Mouse (Mus musculus): ENCODE measurements at regions not wholly inside any gene's neighbourhood (a gene's known extent, or its start where the extent isn't known, plus 50 kb on each side); places are given as distances from the start of the nearest gene placed in this dataset.
"Not testable (repeated sequence)": the region's sequence is repeated elsewhere in the genome, so short reads cannot be mapped to it uniquely, and the experiment has no call there.

DNA sequence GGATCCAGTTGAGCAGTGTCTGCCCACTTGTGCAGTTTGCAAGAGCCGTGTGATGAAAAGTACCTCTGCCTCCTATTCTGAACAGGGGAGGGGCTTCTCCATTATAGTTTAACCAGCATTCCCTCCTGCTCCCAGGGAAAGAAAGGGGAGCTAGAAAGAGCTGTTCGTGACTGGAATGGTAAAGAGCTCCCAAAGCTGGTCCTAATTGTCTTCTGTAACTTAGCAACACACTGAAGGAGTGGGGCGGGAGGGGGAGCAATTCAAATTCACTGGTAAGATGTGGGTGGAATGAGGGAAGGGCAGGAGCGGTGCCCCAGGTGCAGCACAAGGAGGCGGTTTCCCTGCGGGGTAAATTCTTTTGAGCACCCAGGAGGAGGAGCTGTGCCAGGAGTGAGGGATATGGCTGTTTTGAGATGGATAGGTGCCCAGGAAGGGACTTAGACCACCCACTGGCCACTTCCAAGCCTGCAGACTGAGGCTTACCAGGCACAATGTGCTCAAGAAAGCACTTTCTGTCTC is 79.5 kb upstream of the Spata13 start:
- Histone ChIP-seq H3K4me2 (ENCODE audit: low read depth, low read length) (no peak overlapping the region), H3K36me3 (ENCODE audit: control insufficient read depth, insufficient read depth, low read length) (no peaks in the 10 kb centered on the region), H3K27ac (ENCODE audit: low read length) (no peak overlapping the region), H3K4me3 (ENCODE audit: low read length) (no peak overlapping the region), H3K9me3 (ENCODE audit: control insufficient read depth, low read length) (no peaks in the 10 kb centered on the region), H3K27me3 (replicated peaks; ENCODE audit: control insufficient read depth, insufficient read depth, low read length) (no peaks in the 10 kb centered on the region), H3K9ac (ENCODE audit: low read depth, low read length) (no peak overlapping the region), H3K4me1 (ENCODE audit: control insufficient read depth, insufficient read depth, low read length) (no peaks in the 10 kb centered on the region; the same call in 1 of the 2 replicates)
- no peak for ATAC-seq
- WGBS: 21% methylated on average over 6 of the region's 6 CpGs

DNA sequence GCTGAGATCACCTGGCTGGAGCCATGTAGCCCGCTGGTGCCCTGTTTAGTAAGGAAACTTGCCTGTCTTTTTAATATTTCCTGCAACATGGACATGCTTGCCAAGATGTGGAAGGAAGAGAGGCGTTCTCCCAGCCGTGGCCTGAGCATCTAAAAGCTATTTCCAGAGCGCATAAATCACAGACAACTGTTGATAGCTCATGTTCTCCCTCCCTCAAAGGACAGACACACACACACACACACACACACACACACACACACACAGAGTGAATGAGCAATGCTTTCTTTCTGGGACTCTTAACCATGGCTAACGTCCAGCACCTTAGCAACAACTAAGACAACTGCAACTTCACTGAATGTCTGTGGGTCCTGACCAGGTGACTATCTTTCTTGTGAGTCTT is 77.3 kb upstream of the Spata13 start:
- no peak for ATAC-seq
- no peak overlapping the region for H3K4me2 ChIP-seq (ENCODE audit: low read depth, low read length)
- H3K9ac ChIP-seq (ENCODE audit: low read depth, low read length): no peak overlapping the region
- no peaks in the 10 kb centered on the region for H3K9me3 ChIP-seq (ENCODE audit: control insufficient read depth, low read length)
- H3K27me3 ChIP-seq (replicated peaks; ENCODE audit: control insufficient read depth, insufficient read depth, low read length): no peaks in the 10 kb centered on the region
- 62% methylated on average over 5 of the region's 5 CpGs for WGBS
- H3K36me3 ChIP-seq (ENCODE audit: control insufficient read depth, insufficient read depth, low read length): no peaks in the 10 kb centered on the region
- H3K4me3 ChIP-seq (ENCODE audit: low read length): no peak overlapping the region
- no peak overlapping the region for H3K27ac ChIP-seq (ENCODE audit: low read length)
- H3K4me1 ChIP-seq (ENCODE audit: control insufficient read depth, insufficient read depth, low read length): no peaks in the 10 kb centered on the region; the same call in 1 of the 2 replicates

DNA sequence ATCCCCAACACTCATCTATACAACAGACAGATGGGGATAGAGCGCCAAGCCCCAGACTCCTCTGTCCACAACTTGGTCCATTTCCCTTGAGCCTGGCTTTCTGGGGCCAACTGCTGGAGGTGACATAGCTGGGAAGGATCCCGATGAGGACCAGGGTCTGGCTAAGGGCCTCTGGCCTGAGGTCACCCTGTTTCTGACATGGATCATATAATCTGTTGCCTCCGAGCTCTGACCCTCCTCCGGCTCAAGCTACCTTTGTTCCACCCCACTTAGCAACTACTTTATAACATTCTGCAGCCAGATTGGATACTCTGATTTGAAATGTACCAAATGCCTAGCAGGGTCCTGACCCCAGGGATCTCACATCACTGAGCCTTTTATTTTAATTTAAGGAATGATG is 76.8 kb upstream of the Spata13 start:
- Histone ChIP-seq H3K4me3 (ENCODE audit: low read length) (no peak overlapping the region), H3K4me1 (ENCODE audit: control insufficient read depth, insufficient read depth, low read length) (no peaks in the 10 kb centered on the region; the same call in 1 of the 2 replicates), H3K27ac (ENCODE audit: low read length) (no peak overlapping the region), H3K9ac (ENCODE audit: low read depth, low read length) (no peak overlapping the region), H3K9me3 (ENCODE audit: control insufficient read depth, low read length) (no peaks in the 10 kb centered on the region), H3K36me3 (ENCODE audit: control insufficient read depth, insufficient read depth, low read length) (no peaks in the 10 kb centered on the region), H3K4me2 (ENCODE audit: low read depth, low read length) (no peak overlapping the region), H3K27me3 (replicated peaks; ENCODE audit: control insufficient read depth, insufficient read depth, low read length) (no peaks in the 10 kb centered on the region)
- WGBS: 76% methylated on average over 4 of the region's 4 CpGs
- no peak for ATAC-seq

DNA sequence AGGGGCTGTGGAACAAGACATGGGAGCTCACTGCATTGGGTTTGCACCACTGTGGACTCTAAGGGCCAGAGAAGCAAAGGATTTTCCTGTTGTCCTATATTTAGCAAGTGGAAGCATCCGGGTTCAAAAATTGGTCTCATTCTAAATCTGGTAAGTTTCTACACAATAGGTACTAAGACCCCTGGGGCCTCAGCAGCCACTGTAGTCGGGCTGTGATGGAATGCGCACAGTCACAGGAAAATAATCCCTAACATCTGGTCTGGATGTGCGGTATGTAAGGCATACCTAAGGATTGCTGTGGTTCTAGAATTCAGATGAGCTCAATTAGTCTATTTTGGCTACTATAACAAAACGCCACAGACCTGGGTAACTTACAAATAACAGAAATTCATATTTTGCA is 74.4 kb upstream of the Spata13 start:
- Histone ChIP-seq H3K9me3 (ENCODE audit: control insufficient read depth, low read length) (no peaks in the 10 kb centered on the region), H3K9ac (ENCODE audit: low read depth, low read length) (no peak overlapping the region), H3K4me2 (ENCODE audit: low read depth, low read length) (no peak overlapping the region), H3K27me3 (replicated peaks; ENCODE audit: control insufficient read depth, insufficient read depth, low read length) (no peaks in the 10 kb centered on the region), H3K4me3 (ENCODE audit: low read length) (no peak overlapping the region), H3K36me3 (ENCODE audit: control insufficient read depth, insufficient read depth, low read length) (no peaks in the 10 kb centered on the region), H3K27ac (ENCODE audit: low read length) (no peak overlapping the region), H3K4me1 (ENCODE audit: control insufficient read depth, insufficient read depth, low read length) (no peaks in the 10 kb centered on the region; the same call in 1 of the 2 replicates)
- no peak for ATAC-seq
- whole genome bisulfite sequencing: 71% methylated on average over 5 of the region's 5 CpGs

DNA sequence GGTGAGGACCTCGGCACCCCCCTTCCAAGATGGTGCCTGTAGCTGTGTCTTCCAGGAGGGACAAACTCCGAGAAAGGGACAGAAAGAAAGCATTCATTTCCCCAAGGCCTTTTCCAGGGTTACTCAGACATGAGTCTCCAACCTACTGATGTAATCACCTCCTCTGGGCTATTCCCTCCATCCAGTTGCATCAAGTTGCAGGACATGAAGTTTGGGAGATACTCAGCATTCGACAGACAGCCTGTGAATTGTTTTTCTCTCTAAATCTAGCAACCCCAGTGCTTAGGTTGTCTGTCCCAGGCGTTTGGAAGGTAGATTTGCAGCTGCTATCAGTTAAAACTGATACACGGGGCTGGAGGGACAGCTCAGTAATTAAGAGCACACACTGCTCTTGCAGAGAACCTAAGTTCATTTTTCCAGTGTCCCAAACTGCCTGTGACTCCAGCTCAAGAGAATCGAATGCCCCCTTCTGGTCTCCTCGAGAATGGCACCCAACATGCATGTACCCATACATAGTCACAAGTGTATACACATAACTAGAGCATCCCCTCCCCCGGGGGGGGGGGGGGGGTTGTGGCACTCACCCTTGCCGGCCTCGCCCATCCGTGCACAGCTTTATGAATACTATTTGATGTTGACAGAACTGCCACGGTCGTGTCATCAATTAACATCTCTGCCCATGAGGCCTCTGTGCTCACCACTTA is 73.8 kb upstream of the Spata13 start:
- no peaks in the 10 kb centered on the region for H3K4me1 ChIP-seq (ENCODE audit: control insufficient read depth, insufficient read depth, low read length)
- WGBS: 79% methylated on average over 13 of the region's 13 CpGs
- no peak overlapping the region for H3K9ac ChIP-seq (ENCODE audit: low read depth, low read length)
- no peaks in the 10 kb centered on the region for H3K27me3 ChIP-seq (replicated peaks; ENCODE audit: control insufficient read depth, insufficient read depth, low read length)
- no peaks in the 10 kb centered on the region for H3K9me3 ChIP-seq (ENCODE audit: control insufficient read depth, low read length)
- no peak overlapping the region for H3K27ac ChIP-seq (ENCODE audit: low read length)
- no peak for ATAC-seq
- no peak overlapping the region for H3K4me2 ChIP-seq (ENCODE audit: low read depth, low read length)
- H3K36me3 ChIP-seq (ENCODE audit: control insufficient read depth, insufficient read depth, low read length): no peaks in the 10 kb centered on the region
- no peak overlapping the region for H3K4me3 ChIP-seq (ENCODE audit: low read length)

DNA sequence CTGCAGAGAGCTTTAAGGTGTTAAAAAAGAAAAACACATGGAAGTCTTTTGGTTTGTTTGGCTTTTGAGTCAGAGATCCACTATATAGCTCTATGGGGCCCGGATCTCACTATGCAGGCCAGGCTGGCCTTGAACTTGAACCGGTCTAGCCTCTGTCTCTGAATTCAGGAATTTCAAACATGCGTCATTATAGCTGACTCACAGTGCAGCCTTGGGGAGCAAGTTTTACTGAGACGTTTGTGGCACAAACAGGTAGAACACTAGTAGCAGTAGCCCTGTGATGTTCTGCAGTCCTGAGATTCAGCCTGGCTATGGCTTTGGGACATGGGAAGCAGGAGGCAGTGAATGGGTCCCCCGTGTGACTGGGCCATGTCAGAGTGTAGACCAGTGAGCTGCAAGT is 57.5 kb upstream of the Spata13 start:
- no peak for ATAC-seq
- no peaks in the 10 kb centered on the region for H3K36me3 ChIP-seq (ENCODE audit: control insufficient read depth, insufficient read depth, low read length)
- H3K4me3 ChIP-seq (ENCODE audit: low read length): no peak overlapping the region
- H3K4me2 ChIP-seq (ENCODE audit: low read depth, low read length): no peak overlapping the region
- H3K9ac ChIP-seq (ENCODE audit: low read depth, low read length): no peak overlapping the region
- H3K27me3 ChIP-seq (replicated peaks; ENCODE audit: control insufficient read depth, insufficient read depth, low read length): no peaks in the 10 kb centered on the region
- H3K9me3 ChIP-seq (ENCODE audit: control insufficient read depth, low read length): no peaks in the 10 kb centered on the region
- no peak overlapping the region for H3K27ac ChIP-seq (ENCODE audit: low read length)
- H3K4me1 ChIP-seq (ENCODE audit: control insufficient read depth, insufficient read depth, low read length): no peaks in the 10 kb centered on the region
- 62% methylated on average over 5 of the region's 5 CpGs for WGBS

DNA sequence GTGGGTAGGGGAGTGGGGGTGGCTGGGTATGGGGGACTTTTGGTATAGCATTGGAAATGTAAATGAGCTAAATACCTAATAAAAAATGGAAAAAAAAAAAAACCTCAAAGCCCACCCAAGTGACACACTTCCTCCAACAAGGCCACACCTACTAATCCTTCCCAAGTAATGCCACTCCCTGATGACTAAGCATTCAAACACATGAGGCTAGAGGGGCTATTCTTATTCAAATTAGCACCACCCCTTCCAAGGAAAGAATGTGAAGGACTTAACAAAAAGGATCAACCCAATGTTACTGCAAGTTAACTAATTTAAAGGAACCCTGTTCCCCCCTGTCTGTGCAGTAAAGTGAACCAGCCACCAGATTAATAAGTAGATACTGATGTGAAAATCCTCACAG is 53.7 kb upstream of the Spata13 start:
- H3K9ac ChIP-seq (ENCODE audit: low read depth, low read length); ATAC-seq; H3K9me3 ChIP-seq (ENCODE audit: control insufficient read depth, low read length); H3K36me3 ChIP-seq (ENCODE audit: control insufficient read depth, insufficient read depth, low read length); H3K4me3 ChIP-seq (ENCODE audit: low read length); H3K4me2 ChIP-seq (ENCODE audit: low read depth, low read length); H3K4me1 ChIP-seq (ENCODE audit: control insufficient read depth, insufficient read depth, low read length); H3K27me3 ChIP-seq (replicated peaks; ENCODE audit: control insufficient read depth, insufficient read depth, low read length); H3K27ac ChIP-seq (ENCODE audit: low read length): not testable (repeated sequence)
